Mouse (Mus musculus) E14TG2a.4 (cell line): ENCODE results near the gene Tmem94.

Source experiments
- CTCF ChIP-seq: conservative IDR thresholded peaks from 2 replicates; pipeline ENCODE4 v1.5.1; 2014; ENCODE audit warnings: low read length
- NANOG ChIP-seq: IDR thresholded peaks from 2 replicates; pipeline ENCODE4 v1.6.1; 2014; ENCODE audit warnings: borderline replicate concordance, low read length, mixed read lengths

DNA sequence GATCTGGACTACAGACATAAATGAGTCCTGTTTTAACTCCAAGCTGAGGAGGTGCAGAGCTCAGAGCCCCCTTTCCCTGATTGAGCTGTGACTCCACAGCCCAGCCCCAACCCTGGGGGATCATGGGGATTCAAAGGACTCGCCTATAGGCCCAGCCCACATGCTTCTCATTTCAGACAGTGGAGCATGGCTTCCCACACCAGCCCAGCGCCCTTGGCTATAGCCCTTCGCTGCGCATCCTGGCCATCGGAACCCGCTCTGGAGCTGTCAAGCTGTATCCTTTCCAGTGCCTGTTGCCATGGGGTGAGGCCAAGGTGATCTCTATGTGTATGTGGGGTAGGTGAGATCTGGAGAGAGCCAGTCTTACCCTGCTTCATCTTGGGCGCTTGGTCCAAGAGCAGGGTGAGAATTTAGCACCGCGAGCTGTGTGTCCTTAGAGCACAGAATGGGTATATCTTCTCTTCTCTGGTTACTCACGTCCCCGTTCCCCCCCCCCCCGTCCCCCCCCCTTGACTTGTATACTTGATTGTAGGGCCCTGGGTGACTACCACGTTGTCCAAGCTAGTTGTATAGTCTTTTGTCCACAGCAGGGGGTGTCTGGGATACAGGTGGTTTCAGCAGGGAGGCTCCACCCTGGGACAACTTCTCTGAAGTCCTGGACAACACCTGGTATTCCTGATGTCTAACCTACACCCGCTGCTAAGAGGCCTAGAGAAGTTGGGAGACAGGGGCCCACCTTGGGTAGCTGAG is 78.1 kb downstream of the Tmem94 start:
- TF ChIP-seq CTCF: no peak
- TF ChIP-seq NANOG: no peak
